Mouse (Mus musculus): ENCODE results near the gene Fgf8. TPM values are rescaled to one million over a fixed set of nuclear protein-coding genes. Genes with fewer than 3 reads are reported as not detected.

The Fgf8 gene
- not detected for polyA plus RNA-seq (2017; shearing (Covaris generic))

GRCm38 (mm10) chr19:45742218-45742983 lies at the start of gene Fgf8:
Gene Fgf8 (minus strand): TSS chr19:45742915.

GRCm38 (mm10) chr19:45783181-45783932 lies 40.6 kb upstream of the Fgf8 start, which contains the start of gene Mgea5:
Gene Mgea5 (minus strand): TSS chr19:45783837.

GRCm38 (mm10) chr19:45749243-45750043 lies 6.7 kb upstream of the Fgf8 start, which contains the start of gene Npm3:
Gene Npm3 (minus strand): TSS chr19:45749591.

Other genes starting within 250 kb of the Fgf8 start
- 14.6 TPM for gene Poll, start 182.4 kb downstream of the Fgf8 start, polyA plus RNA-seq (2017; shearing (Covaris generic))
- 48.8 TPM for gene Gm17018, start 182.3 kb downstream of the Fgf8 start, polyA plus RNA-seq (2017; shearing (Covaris generic))
- 27.8 TPM for gene Fbxw4, start 82.6 kb downstream of the Fgf8 start, polyA plus RNA-seq (2017; shearing (Covaris generic))
- gene Npm3, start 6.7 kb upstream of the Fgf8 start, polyA plus RNA-seq (2017; shearing (Covaris generic)) = 45.5 TPM
- 260 TPM for gene Mgea5, start 40.9 kb upstream of the Fgf8 start, polyA plus RNA-seq (2017; shearing (Covaris generic))
- gene Kcnip2, start 73.1 kb upstream of the Fgf8 start, polyA plus RNA-seq (2017; shearing (Covaris generic)) = 17.4 TPM

Data from CD4-positive, CD25-positive, alpha-beta regulatory T cell (primary cell).